Mouse (Mus musculus): ENCODE measurements at regions not wholly inside any gene's neighbourhood (a gene's known extent, or its start where the extent isn't known, plus 50 kb on each side); places are given as distances from the start of the nearest gene placed in this dataset.

DNA sequence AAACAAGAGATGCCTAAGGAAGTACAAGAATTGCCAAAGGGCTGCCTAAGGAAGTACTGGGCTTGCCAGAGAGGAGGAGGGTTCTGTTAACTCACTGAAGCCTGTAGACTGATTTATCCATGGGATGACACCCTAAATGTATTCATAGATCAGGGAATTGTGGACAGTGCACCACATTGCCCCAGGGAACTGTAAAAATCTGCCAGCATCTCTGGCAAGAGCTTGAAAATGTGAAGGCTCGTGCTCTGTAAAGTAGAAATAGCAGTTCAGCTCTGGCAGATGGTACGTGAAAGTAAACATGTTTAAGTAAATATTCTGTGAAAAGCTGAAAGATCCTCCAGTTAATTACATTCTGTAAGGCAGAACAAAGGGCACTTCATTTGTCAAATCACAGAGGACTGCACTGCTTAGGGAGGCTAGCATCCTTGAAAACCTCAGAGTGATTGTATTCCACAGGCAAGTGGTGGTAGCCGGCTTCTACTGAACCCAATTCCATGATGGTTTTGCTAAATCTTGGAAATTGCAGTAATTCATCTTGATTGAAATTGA is 445.9 kb upstream of the Grin3a start:
- TF ChIP-seq CTCF (IDR thresholded peaks at IDR 0.05) (no peak), POLR2A (IDR thresholded peaks at IDR 0.05; ENCODE audit: insufficient read depth, low read depth, low read length) (no peak), EP300 (IDR thresholded peaks at IDR 0.05; ENCODE audit: insufficient read depth, low read depth, low read length) (no peak)
